In genomic region chr6:101392107-101392800, GRCm38 (mm10) we compare ENCODE assay signal across 29 mouse cellular contexts. TPM values are rescaled to one million over a fixed set of nuclear protein-coding genes. Genes with fewer than 3 reads are reported as not detected.
DNase-seq lines count a peak whose midpoint lies in the region; ATAC-seq and TF ChIP-seq lines count a peak whose summit lies in the region.
"Had no signal": no experiment of that assay in that cellular context is flagged by ENCODE, and none has a peak within 500 bp of the region (broad histone marks: within the 10 kb centered on the region; RNA-seq: fewer than 3 reads in every experiment).

No protein-coding gene starts in this region.

- H3K27me3 ChIP-seq in kidney, embryonic 14.5 days (ENCODE audit: control insufficient read depth, insufficient read depth, low read length), result no peaks in the 10 kb centered on the region
- H3K27me3 ChIP-seq in kidney, embryonic 16.5 days (ENCODE audit: insufficient read depth, low read length), result 0 out of 2 replicates have a peak, but pooled peaks cover 8% of the 10 kb centered on the region
- H3K27me3 ChIP-seq: CH12.LX; embryonic facial prominence, embryonic 13.5 days; embryonic facial prominence, embryonic 15.5 days; forebrain, embryonic 12.5 days had no signal

- H3K4me3 ChIP-seq in gastrocnemius, adult 2 months, result no peak overlapping the region
- H3K4me3 ChIP-seq in kidney, embryonic 14.5 days (ENCODE audit: low read length), result no peak overlapping the region
- no peak overlapping the region for H3K4me3 ChIP-seq in kidney, embryonic 16.5 days (ENCODE audit: low read length)
- H3K4me3 ChIP-seq: embryonic facial prominence, embryonic 13.5 days; embryonic facial prominence, embryonic 15.5 days; erythroblast, embryonic 14.5 days; forebrain, embryonic 10.5 days; forebrain, embryonic 12.5 days had no signal

- H3K36me3 ChIP-seq in kidney, embryonic 14.5 days (ENCODE audit: control insufficient read depth, insufficient read depth, low read length), result no peaks in the 10 kb centered on the region
- no peaks in the 10 kb centered on the region for H3K36me3 ChIP-seq in kidney, embryonic 16.5 days (ENCODE audit: insufficient read depth, low read length)
- H3K36me3 ChIP-seq: embryonic facial prominence, embryonic 13.5 days; embryonic facial prominence, embryonic 15.5 days; forebrain, embryonic 10.5 days; forebrain, embryonic 12.5 days; G1E had no signal

- 29% methylated on average over 8 of the region's 8 CpGs for WGBS in kidney, embryonic 14.5 days
- 39% methylated on average over 8 of the region's 8 CpGs for WGBS in kidney, embryonic 16.5 days

- peak; percentile 77 for ATAC-seq in kidney, embryonic 14.5 days (ENCODE audit: low FRiP score, low TSS enrichment)
- ATAC-seq in kidney, embryonic 16.5 days (ENCODE audit: low FRiP score, low TSS enrichment), result peak; percentile 84
- ATAC-seq: CD4-positive, CD25-positive, alpha-beta regulatory T cell, adult 4 months; forebrain, embryonic 14.5 days; forebrain, embryonic 16.5 days; Patski had no signal

- H3K9ac ChIP-seq in kidney, embryonic 14.5 days (ENCODE audit: low read depth, low read length), result no peak overlapping the region
- H3K9ac ChIP-seq in kidney, embryonic 16.5 days (replicated peaks; ENCODE audit: low read length), result no peak overlapping the region
- H3K9ac ChIP-seq: embryonic facial prominence, embryonic 13.5 days; embryonic facial prominence, embryonic 15.5 days; forebrain, embryonic 12.5 days had no signal

- no peaks in the 10 kb centered on the region for H3K9me3 ChIP-seq in kidney, embryonic 14.5 days (ENCODE audit: control insufficient read depth, low read length)
- H3K9me3 ChIP-seq in kidney, embryonic 16.5 days (ENCODE audit: low read length), result no peaks in the 10 kb centered on the region
- H3K9me3 ChIP-seq: embryonic facial prominence, embryonic 13.5 days; embryonic facial prominence, embryonic 15.5 days; forebrain, embryonic 10.5 days; forebrain, embryonic 12.5 days had no signal

- 0 out of 2 replicates have a peak, but pooled peaks have one; percentile 1 for TF ChIP-seq CTCF in gastrocnemius, adult 2 months (IDR thresholded peaks at IDR 0.05)

- DNase-seq in gastrocnemius, adult 2 months, result no peak
- DNase-seq in gastrocnemius, postnatal 4 days (ENCODE audit: low spot score in 2 of 2), result no peak
- DNase-seq in kidney, postnatal 25 days, result no peak
- no peak for DNase-seq in kidney, postnatal 10 days
- DNase-seq: adrenal gland, adult 2 months; adrenal gland, postnatal 10 days; adrenal gland, postnatal 25 days; B cell, adult 2 months; cerebellum, adult 11 months; cerebellum, adult 18-20 months; cerebellum, adult 8-10 months; cerebellum, adult 9-11 months; cerebellum, postnatal 14 days; cerebellum, postnatal 36 days; embryo, embryonic 11 days had no signal

- peaks cover 7% of the 10 kb centered on the region; the same call in 1 of the 2 replicates for H3K4me1 ChIP-seq in kidney, embryonic 14.5 days (ENCODE audit: control insufficient read depth, insufficient read depth, low read length)
- H3K4me1 ChIP-seq in kidney, embryonic 16.5 days (ENCODE audit: insufficient read depth, low read length), result peaks cover 14% of the 10 kb centered on the region
- H3K4me1 ChIP-seq: forebrain, embryonic 10.5 days; forebrain, embryonic 12.5 days had no signal

- intact Hi-C loops in gastrocnemius, adult 2 months (cut with DNase I), result loop anchor here (5.0 kb wide), 1 partner anchor 75 kb away; no protein-coding TSS in a partner anchor

- no peak overlapping the region for H3K27ac ChIP-seq in gastrocnemius, adult 2 months
- H3K27ac ChIP-seq in kidney, embryonic 14.5 days (ENCODE audit: low read depth, low read length), result no peak overlapping the region; the same call in 1 of the 2 replicates
- H3K27ac ChIP-seq in kidney, embryonic 16.5 days (ENCODE audit: low read length), result no peak overlapping the region
- H3K27ac ChIP-seq: embryonic facial prominence, embryonic 13.5 days; embryonic facial prominence, embryonic 15.5 days; forebrain, embryonic 10.5 days; forebrain, embryonic 12.5 days had no signal

- H3K4me2 ChIP-seq in kidney, embryonic 14.5 days (replicated peaks; ENCODE audit: low read depth, low read length), result no peak overlapping the region
- H3K4me2 ChIP-seq in kidney, embryonic 16.5 days (replicated peaks; ENCODE audit: low read depth, low read length), result no peak overlapping the region
- H3K4me2 ChIP-seq: embryonic facial prominence, embryonic 13.5 days; embryonic facial prominence, embryonic 15.5 days; forebrain, embryonic 12.5 days had no signal

RNA-seq across cellular contexts. Expression of gene Pdzrn3, which starts 14.6 kb away (rescaled TPM):
- total RNA-seq in gastrocnemius, adult 2 months (2021), result 100 to 1,000 TPM in 1 of 2 experiments, 10 to 100 TPM in 1; 96.6 to 104 TPM
- 10 to 100 TPM; 45.4 to 48.8 TPM for total RNA-seq in gastrocnemius, postnatal 4 days (2021)
- polyA plus RNA-seq in kidney, embryonic 14.5 days (2014; fragmentation: Nextera tagmentation; extraction: Ambion mirVana), result 8.4 and 12.1 TPM in 2 replicates
- polyA plus RNA-seq in kidney, embryonic 16.5 days (2015; fragmentation: Nextera tagmentation; extraction: Ambion mirVana), result 8.6 and 8.7 TPM in 2 replicates
- total RNA-seq: CH12.LX; common myeloid progenitor, adult 5-6 weeks had no signal
- polyA plus RNA-seq: CD4-positive, CD25-positive, alpha-beta regulatory T cell, adult 4 months; erythroblast, embryonic 14.5 days; G1E had no signal
